Mouse (Mus musculus): ENCODE measurements around the gene Stat2. TPM values are rescaled to one million over a fixed set of nuclear protein-coding genes. Genes with fewer than 3 reads are reported as not detected.

Stat2 gene
- polyA plus RNA-seq, 1 experiment = 46.8 TPM

- no peak for TF ChIP-seq CTCF (IDR thresholded peaks at IDR 0.05; ENCODE audit: extremely low read depth, insufficient read length, insufficient replicate concordance, low read depth, low read length)
- TF ChIP-seq POLR2A (IDR thresholded peaks at IDR 0.05; ENCODE audit: low read depth, low read length) = no peak
- Histone ChIP-seq H3K36me3 (ENCODE audit: control insufficient read depth, insufficient read depth, low read length) (no peaks in the 10 kb centered on the region), H3K4me3 (ENCODE audit: low read depth, low read length) (no peak overlapping the region), H3K27me3 (ENCODE audit: control insufficient read depth, insufficient read depth, low read length) (no peaks in the 10 kb centered on the region), H3K27ac (ENCODE audit: insufficient read depth, low read depth, low read length) (peak overlapping the region; percentile 60; the same call in 1 of the 2 replicates), H3K4me1 (ENCODE audit: control insufficient read depth, insufficient read depth, insufficient read length, low read length) (no peaks in the 10 kb centered on the region)
- 13% methylated on average over 5 of the region's 5 CpGs for WGBS
Measured at GRCm38 (mm10) chr10:128231146-128231545, 39.2 kb upstream of the Stat2 start.

- TF ChIP-seq CTCF (IDR thresholded peaks at IDR 0.05; ENCODE audit: extremely low read depth, insufficient read length, insufficient replicate concordance, low read depth, low read length) = no peak
- TF ChIP-seq POLR2A (IDR thresholded peaks at IDR 0.05; ENCODE audit: low read depth, low read length) = peak; percentile 76; the same call in 1 of the 2 replicates
- peak within 1 kb of the TSS; percentile 87 for H3K27ac ChIP-seq (ENCODE audit: insufficient read depth, low read depth, low read length)
- no peaks in the 10 kb centered on the region for H3K36me3 ChIP-seq (ENCODE audit: control insufficient read depth, insufficient read depth, low read length)
- no peaks in the 10 kb centered on the region for H3K4me1 ChIP-seq (ENCODE audit: control insufficient read depth, insufficient read depth, insufficient read length, low read length)
- WGBS = under 1% methylated on average over 58 of the region's 58 CpGs
- no peaks in the 10 kb centered on the region for H3K27me3 ChIP-seq (ENCODE audit: control insufficient read depth, insufficient read depth, low read length)
- peak within 1 kb of the TSS; percentile 93 for H3K4me3 ChIP-seq (ENCODE audit: low read depth, low read length)
Measured at GRCm38 (mm10) chr10:128231697-128232419, 38.5 kb upstream of the Stat2 start, which contains the start of gene Timeless. Gene Timeless, plus strand, starts transcription at chr10:128232065.

- H3K4me1 ChIP-seq (ENCODE audit: control insufficient read depth, insufficient read depth, insufficient read length, low read length) = no peaks in the 10 kb centered on the region
- TF ChIP-seq CTCF (IDR thresholded peaks at IDR 0.05; ENCODE audit: extremely low read depth, insufficient read length, insufficient replicate concordance, low read depth, low read length) (peak; percentile 59; the same call in 1 of the 2 replicates), POLR2A (IDR thresholded peaks at IDR 0.05; ENCODE audit: low read depth, low read length) (no peak)
- 0% methylated on average over 14 of the region's 14 CpGs for WGBS
- peak overlapping the region; percentile 87 for H3K27ac ChIP-seq (ENCODE audit: insufficient read depth, low read depth, low read length)
- H3K36me3 ChIP-seq (ENCODE audit: control insufficient read depth, insufficient read depth, low read length) = no peaks in the 10 kb centered on the region
- H3K27me3 ChIP-seq (ENCODE audit: control insufficient read depth, insufficient read depth, low read length) = no peaks in the 10 kb centered on the region
- H3K4me3 ChIP-seq (ENCODE audit: low read depth, low read length) = peak overlapping the region; percentile 93
Measured at GRCm38 (mm10) chr10:128232420-128232985, 37.9 kb upstream of the Stat2 start.

- no peak for TF ChIP-seq CTCF (IDR thresholded peaks at IDR 0.05; ENCODE audit: extremely low read depth, insufficient read length, insufficient replicate concordance, low read depth, low read length)
- TF ChIP-seq POLR2A (IDR thresholded peaks at IDR 0.05; ENCODE audit: low read depth, low read length) = no peak
- WGBS = 69% methylated on average over 4 of the region's 4 CpGs
- Histone ChIP-seq H3K4me1 (ENCODE audit: control insufficient read depth, insufficient read depth, insufficient read length, low read length) (no peaks in the 10 kb centered on the region), H3K4me3 (ENCODE audit: low read depth, low read length) (no peak overlapping the region), H3K27me3 (ENCODE audit: control insufficient read depth, insufficient read depth, low read length) (no peaks in the 10 kb centered on the region), H3K27ac (ENCODE audit: insufficient read depth, low read depth, low read length) (no peak overlapping the region), H3K36me3 (ENCODE audit: control insufficient read depth, insufficient read depth, low read length) (no peaks in the 10 kb centered on the region)
Measured at GRCm38 (mm10) chr10:128236321-128236720, 34.0 kb upstream of the Stat2 start.

- H3K4me3 ChIP-seq (ENCODE audit: low read depth, low read length) = no peak overlapping the region
- no peak overlapping the region for H3K27ac ChIP-seq (ENCODE audit: insufficient read depth, low read depth, low read length)
- no peaks in the 10 kb centered on the region for H3K36me3 ChIP-seq (ENCODE audit: control insufficient read depth, insufficient read depth, low read length)
- H3K27me3 ChIP-seq (ENCODE audit: control insufficient read depth, insufficient read depth, low read length) = no peaks in the 10 kb centered on the region
- WGBS = 72% methylated on average over 15 of the region's 15 CpGs
- H3K4me1 ChIP-seq (ENCODE audit: control insufficient read depth, insufficient read depth, insufficient read length, low read length) = no peaks in the 10 kb centered on the region
- TF ChIP-seq POLR2A (IDR thresholded peaks at IDR 0.05; ENCODE audit: low read depth, low read length) = no peak
- no peak for TF ChIP-seq CTCF (IDR thresholded peaks at IDR 0.05; ENCODE audit: extremely low read depth, insufficient read length, insufficient replicate concordance, low read depth, low read length)
Measured at GRCm38 (mm10) chr10:128237807-128238480, 32.4 kb upstream of the Stat2 start.

GRCm38 (mm10) chr10:128239140-128239539 lies 31.2 kb upstream of the Stat2 start:
- no peak for TF ChIP-seq POLR2A (IDR thresholded peaks at IDR 0.05; ENCODE audit: low read depth, low read length)
- TF ChIP-seq CTCF (IDR thresholded peaks at IDR 0.05; ENCODE audit: extremely low read depth, insufficient read length, insufficient replicate concordance, low read depth, low read length) = no peak
- Histone ChIP-seq H3K27me3 (ENCODE audit: control insufficient read depth, insufficient read depth, low read length) (no peaks in the 10 kb centered on the region), H3K4me3 (ENCODE audit: low read depth, low read length) (no peak overlapping the region), H3K27ac (ENCODE audit: insufficient read depth, low read depth, low read length) (no peak overlapping the region), H3K4me1 (ENCODE audit: control insufficient read depth, insufficient read depth, insufficient read length, low read length) (no peaks in the 10 kb centered on the region), H3K36me3 (ENCODE audit: control insufficient read depth, insufficient read depth, low read length) (no peaks in the 10 kb centered on the region; the same call in 1 of the 2 replicates)
- WGBS = 94% methylated on average over 4 of the region's 4 CpGs

- H3K4me3 ChIP-seq (ENCODE audit: low read depth, low read length) = no peak overlapping the region
- H3K27me3 ChIP-seq (ENCODE audit: control insufficient read depth, insufficient read depth, low read length) = no peaks in the 10 kb centered on the region
- H3K4me1 ChIP-seq (ENCODE audit: control insufficient read depth, insufficient read depth, insufficient read length, low read length) = no peaks in the 10 kb centered on the region
- H3K27ac ChIP-seq (ENCODE audit: insufficient read depth, low read depth, low read length) = no peak overlapping the region
- H3K36me3 ChIP-seq (ENCODE audit: control insufficient read depth, insufficient read depth, low read length) = no peaks in the 10 kb centered on the region; the same call in 1 of the 2 replicates
- 84% methylated on average over 18 of the region's 18 CpGs for WGBS
- TF ChIP-seq CTCF (IDR thresholded peaks at IDR 0.05; ENCODE audit: extremely low read depth, insufficient read length, insufficient replicate concordance, low read depth, low read length) (no peak), POLR2A (IDR thresholded peaks at IDR 0.05; ENCODE audit: low read depth, low read length) (no peak)
Measured at GRCm38 (mm10) chr10:128240131-128240530, 30.2 kb upstream of the Stat2 start.
